Mouse (Mus musculus) olfactory bulb, adult 2 months (tissue): ENCODE results near the gene Surf2.

Experiments
- CTCF ChIP-seq: fragments of 200-500 bp; IDR thresholded peaks from 2 replicates; pipeline ENCODE4 v1.5.1; 2012; ENCODE audit warnings: low read depth, mild to moderate bottlenecking, low read length, moderate library complexity; ENCODE audit not compliant: insufficient read depth
- POLR2A ChIP-seq: fragments of 200-500 bp; IDR thresholded peaks from 2 replicates; pipeline ENCODE4 v1.6.1; 2012; ENCODE audit warnings: mild to moderate bottlenecking, low read depth, low read length, moderate library complexity; ENCODE audit not compliant: insufficient read depth

DNA sequence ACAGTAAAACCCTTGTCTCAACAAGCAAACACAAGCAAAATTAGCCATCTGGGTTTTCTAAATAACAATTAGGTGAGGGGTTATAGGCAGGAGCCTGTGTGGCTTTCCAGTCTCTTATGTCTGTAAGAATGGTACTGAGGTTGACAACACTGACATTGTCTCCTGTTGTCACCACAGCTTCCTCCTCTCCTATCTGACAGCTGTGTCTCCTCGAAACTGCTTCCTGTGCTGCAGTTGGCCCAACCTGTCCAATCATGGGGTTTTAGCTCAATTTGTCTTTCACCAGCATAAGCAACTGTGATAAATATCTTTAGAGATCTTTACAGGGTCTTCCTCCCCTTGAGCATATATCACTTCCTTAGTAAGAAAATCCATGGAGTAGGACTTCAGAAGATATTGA, 20.3 kb downstream of the Surf2 start:
- no peak for TF ChIP-seq POLR2A
- no peak for TF ChIP-seq CTCF
